Mouse (Mus musculus): ENCODE measurements around the gene Psat1. TPM values are rescaled to one million over a fixed set of nuclear protein-coding genes. Genes with fewer than 3 reads are reported as not detected.

The Psat1 gene
- total RNA-seq, 2 experiments from 2014 or later, result 2.7 to 7.2 TPM

DNA sequence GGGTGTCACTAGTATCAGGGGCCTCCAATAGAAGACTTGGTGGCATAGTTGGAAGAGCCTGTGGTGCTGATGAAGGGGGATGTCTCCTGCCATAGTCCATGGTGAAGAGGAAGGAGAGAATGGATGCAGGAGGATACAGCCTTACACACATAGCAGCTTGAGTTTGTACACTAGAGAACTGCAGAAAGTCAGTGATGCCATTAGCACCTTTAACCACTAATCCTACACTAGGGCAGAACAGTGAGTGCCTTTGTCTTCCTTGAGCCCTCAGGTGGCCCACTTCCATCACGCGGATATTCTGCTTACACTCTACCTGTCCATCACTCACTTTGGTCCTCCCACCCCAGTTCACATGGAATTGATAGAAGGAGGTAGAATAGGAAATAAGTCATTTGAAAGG lies 83.0 kb downstream of the Psat1 start:
- no peak for DNase-seq

DNA sequence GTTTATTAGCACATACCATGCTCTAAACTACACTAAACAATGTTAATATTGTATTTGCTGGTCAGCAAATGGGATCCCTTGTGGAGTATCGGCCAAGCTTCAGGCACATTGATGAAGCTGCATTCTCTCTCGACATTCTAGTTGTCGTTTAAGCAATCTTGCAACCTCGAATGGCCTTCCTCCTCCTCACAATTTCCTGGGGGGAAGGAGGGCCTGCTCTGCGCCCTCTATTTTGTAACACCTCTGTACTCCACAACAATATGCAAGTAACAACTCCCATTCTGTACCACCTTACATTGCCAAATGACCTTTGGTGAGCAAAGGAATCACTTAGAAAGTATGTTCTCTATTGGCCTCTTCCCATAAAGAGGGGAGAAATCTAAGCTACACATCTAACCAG lies 91.8 kb downstream of the Psat1 start:
- no peak for DNase-seq

Other genes starting within 250 kb of the Psat1 start
- gene Cep78, start 37.7 kb upstream of the Psat1 start, total RNA-seq (2021), result 1 to 10 TPM; 1.9 to 2.5 TPM
- gene Gnaq, start 185.5 kb upstream of the Psat1 start, total RNA-seq (2021), result 10 to 100 TPM; 11.6 to 11.8 TPM